Mouse (Mus musculus) right cerebral cortex, adult 18-20 months (tissue): ENCODE results near the gene Jpt2.
"Not testable (repeated sequence)": the region's sequence is repeated elsewhere in the genome, so short reads cannot be mapped to it uniquely, and the experiment has no call there.

Source experiments
- DNase-seq: peaks from one replicate; pipeline ENCODE4 v3.0.0; 2022; ENCODE audit warnings: mixed read lengths

The Jpt2 gene

DNA sequence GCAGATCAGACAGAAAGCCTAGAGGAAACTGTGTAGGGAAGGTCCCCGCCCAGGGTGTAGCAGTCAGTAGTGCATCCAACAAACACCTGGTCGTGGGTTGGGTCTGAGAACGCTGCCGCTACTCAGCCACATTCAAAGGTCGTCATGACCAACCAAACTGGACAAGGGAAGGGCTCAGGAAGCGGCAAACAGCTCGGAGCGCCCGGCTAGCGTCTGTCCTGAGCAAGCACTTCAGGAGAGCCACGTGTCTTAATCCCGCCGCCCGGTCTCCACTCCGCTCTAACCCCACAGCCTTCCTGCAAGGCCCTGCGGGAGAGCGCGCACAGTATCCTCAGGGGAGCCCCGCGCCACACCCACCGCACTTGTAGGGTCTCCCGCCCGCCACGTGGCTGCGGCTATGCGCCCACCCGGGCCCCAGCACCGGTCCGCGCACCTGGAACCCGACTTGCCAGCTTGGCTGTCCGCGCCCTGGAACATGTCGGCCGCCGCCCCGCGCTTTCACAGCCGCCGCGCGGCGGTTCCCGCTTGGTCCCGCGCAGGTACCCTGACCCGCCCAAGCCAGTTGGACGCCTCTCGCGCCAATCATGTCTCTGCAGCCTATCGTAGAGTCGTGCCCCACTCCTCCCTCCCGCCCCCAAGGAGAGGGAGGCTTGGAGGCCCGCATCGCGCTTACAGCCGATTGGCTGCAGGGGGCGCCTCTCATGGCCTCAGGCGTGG lies at the start of gene Jpt2:
Gene Jpt2, minus strand, starts transcription at position 555 of the 717 bp plus-strand sequence.
- DNase-seq: peak; percentile 98

DNA sequence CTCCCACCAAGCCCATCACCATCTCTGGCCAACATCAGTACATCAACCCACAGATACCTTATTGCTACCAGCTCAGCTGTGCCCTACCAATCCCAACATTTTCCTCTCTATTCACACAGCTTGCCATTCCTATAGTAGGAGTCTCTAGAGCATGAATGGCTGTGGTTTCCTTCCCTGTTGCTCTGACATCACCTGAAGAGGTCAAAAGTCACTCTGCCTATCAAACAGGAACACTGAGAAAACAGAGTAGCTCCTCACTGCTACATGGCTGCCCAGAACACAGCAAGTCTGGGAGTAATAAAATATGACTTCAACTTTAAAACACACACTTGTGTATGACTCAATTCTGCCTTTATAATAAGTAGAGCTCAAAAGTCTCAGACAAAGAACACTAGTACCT lies 47.0 kb upstream of the Jpt2 start:
- DNase-seq: no peak

DNA sequence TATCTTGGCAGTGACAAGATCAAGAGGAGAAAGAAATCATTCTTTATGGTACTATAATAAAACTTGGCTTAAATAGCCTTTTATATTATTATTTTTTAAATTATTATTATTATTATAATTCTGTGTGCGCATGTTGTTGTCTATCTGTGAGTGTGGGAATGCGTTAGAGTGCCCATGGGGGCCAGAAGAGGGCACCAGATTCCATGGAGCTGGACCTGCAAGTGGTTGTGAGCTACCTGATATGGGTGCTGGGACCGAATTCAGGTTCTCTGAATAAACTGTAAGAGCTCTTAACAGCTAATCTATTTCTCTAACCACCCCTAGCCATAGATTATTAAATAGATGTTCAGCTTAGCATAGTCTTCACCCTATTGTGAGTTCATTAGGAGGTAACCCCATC lies 44.6 kb upstream of the Jpt2 start:
- no peak for DNase-seq

DNA sequence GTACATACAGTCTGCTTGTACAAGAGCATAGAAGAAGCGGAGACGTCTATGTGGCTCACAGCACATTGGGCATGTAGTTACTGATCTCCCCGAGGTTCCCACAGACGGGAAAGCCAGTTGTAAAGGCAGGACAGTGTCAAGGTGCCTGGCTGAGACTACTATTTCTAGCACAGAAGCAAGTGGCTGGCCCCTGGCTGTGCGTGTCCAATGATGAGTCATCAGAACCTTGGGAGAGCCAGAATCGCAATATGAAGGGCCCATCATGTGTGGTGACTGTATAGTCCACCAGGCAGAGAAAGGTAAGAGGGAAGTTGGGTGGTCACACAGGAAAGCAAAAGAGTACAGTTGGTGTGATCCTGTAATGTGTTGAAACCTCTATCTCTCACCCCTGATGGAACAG lies 34.2 kb upstream of the Jpt2 start:
- DNase-seq: no peak

DNA sequence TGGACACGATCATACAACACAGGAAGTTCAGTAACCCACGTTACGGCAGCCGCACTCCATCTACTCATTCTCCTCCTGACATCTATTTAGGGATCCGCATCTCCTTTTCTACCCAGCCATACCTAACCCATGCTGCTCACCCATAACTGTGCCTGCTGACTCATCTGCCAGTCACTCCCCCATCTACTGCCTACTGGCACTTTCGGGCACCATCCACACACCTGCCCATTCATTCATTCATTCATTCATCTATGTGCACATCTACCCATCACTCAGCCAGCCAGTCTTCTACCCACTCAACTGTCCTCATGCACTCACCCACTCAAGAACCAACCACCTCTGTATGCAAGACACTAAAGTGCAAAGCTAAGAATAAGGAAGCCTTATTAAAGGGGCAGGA lies 26.7 kb upstream of the Jpt2 start:
- peak; percentile 58 for DNase-seq

DNA sequence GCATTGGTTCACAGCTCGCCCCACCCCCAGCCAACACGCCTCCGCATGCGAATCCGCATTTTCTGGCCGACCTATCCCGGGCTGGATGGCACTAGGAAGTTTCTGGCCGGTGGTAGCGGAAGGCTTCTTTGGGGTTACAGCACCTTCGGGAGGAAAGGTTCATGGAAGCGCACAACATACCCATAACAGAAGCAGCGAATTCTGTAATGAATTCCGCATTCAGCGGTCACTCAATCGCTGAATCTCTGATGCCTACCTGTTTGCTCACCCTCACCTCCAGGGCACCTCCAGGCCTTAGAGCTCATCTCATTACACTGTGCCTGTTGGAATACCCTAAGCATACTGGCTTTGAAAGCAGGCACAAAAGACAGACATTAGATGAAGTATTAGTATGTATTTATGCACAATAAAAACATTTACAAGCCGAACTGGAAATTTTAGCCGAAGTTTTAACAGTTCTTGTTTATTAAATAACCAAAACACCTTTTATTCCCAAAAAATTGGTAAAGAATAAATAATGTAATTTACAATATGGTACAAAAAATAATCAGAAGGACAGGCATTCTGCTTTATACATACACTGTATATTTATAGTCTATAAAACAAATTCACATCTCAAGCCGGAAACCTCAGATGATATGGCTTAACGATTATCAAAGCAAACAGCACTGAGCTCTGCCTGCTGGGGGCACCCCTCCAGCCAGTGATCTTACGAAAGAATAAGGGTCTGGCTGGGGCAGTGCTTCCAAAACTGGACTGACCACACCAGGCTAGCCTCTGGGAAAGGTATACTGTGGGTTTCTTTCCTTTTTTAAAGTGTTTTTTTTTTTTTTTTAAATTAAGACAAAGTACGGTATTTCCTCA lies 595 bp upstream of the Jpt2 start:
- no peak for DNase-seq

DNA sequence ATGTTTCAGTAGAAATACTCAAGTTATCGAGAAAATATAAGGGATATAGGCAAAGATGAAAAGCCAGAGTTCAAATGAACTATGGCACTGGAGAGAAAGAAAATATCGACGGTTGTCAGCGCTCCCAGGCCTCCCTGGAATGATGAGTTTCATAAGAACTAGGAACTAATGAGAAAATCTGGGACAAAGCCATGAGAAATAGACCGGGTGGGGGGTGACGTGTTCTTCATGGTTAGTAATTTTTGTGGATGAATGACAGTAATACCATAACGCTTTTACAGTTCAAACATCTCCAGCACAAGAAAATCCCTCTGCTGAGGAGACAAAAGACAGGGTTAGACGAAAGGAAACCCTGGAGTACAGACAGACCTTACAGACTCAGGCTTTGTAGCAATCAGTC lies 1.1 kb downstream of the Jpt2 start:
- DNase-seq: no peak

DNA sequence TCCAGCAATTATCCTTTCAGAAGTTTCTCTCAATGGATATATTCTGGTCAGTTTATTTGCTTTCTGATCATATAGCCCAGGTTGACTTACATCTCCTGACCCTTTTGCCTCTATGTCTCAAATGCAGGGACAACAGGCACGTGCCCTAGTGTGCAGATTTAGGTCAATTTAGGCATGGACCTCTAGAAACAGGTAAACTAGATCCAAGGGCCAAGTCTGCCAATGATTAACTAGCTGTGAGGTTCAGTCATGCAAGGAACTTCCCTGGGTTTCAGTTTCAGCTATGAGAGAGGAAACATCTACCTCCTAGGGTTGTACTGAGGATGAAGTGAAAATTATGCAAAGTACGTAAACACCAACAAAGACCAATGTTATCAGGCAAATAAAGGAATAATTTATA lies 7.2 kb downstream of the Jpt2 start:
- DNase-seq: no peak

DNA sequence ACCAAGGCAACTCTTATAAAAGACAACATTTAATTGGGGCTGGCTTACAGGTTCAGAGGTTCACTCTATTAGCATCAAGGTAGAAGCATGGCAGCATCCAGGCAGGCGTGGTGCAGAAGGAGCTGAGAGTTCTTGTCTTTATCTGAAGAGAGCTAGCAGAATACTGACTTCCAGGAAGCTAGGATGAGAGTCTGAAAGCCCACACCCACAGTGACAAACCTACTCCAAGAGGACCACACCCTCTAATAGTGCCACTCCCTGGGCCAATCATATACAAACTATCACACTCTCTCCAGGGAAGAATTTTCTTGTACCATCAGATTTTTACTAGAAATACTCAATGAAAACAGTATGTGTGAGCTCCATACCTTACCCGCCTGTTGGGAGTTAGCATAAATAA lies 9.8 kb downstream of the Jpt2 start:
- no peak for DNase-seq

DNA sequence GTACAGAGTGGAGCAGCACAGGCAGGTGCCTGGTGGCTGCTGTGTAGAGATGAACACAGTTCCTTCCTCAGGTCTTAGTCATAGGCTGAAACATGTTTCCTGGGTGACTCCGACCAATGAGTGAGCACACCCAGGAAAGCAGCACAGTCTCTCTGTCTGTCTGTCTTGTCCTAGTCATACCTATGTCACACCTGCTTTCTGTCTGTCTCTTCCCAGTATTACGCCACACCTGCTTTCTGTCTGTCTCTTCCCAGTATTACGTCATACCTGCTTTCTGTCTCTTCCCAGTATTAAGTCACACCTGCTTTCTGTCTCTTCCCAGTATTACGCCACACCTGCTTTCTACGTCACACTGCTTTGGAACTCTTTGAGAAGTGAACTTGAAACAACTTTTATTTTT lies 12.3 kb downstream of the Jpt2 start:
- DNase-seq: no peak

DNA sequence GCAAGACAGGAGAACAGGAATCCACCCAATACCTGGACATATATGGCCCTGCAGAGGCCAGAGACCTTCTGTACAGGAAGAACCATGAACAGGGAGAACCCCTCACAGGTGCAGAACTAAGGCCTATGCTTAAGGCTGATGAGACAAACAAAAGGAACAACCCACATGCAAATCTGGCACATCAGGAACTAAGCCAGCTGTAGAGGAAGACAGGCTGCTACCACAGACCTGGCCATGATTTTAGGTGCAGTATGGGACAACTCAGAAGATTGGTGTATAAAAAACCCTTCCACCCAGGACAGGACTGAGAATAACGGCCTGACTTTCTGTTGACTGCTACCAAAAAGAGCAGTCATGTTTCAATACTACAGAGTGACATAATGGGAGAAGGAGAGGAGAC lies 16.9 kb downstream of the Jpt2 start:
- not testable (repeated sequence) for DNase-seq

DNA sequence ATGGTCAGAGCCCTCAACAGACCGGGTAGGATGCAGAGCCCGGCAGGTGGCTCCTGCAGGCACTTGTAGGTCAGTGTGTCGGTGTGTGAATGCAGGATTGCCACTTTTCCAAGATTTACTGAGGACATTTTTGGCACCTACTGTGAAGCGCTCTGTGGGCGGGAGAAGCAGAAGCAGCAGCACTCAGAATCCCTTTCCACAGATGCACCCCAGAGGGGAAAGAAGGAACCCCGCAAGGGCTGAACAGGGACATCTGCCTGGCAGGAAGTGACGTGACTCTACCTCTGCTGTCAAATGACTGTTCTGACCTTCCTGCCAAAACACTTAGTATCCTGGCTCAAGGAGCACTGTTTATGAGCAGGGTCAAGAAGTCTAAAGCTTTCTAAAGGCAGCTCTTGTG lies 17.5 kb downstream of the Jpt2 start:
- peak; percentile 80 for DNase-seq

DNA sequence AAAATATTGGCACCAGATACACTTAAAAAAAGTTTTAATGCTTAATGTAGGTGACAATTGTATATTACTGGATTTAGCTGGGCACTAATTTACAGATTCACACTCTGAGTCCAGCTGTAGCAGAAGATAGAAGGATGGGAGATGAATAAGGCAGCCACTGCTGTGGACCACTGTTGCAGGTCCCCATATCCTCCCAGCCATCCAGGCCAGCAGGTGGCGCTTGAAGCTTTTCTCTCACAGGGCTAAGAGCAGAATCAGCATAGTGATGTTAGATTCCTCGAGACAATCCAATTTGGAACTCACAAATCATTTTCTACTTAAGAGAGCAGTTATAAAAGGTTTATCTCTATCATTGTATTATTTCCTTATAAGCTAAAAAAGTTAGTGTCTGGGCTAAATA lies 18.0 kb downstream of the Jpt2 start:
- peak; percentile 20 for DNase-seq

DNA sequence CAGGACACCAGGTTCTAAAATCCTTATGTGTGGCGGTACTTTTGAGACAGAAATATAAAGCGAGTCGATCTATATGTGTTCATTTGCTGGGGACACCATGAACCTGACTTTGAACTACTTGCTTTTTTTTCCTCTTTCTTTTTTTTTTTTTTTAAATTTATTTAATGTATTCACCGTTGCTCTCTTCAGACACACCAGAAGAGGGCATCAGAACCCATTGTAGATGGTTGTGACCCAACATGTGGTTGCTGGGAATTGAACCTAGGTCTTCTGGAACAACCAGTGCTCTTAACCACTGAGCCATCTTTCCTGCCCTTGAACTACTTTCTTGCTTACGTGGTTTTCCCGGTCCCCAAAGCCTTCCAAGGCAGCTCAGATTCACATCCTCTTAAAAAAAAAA lies 23.2 kb downstream of the Jpt2 start:
- DNase-seq: no peak

DNA sequence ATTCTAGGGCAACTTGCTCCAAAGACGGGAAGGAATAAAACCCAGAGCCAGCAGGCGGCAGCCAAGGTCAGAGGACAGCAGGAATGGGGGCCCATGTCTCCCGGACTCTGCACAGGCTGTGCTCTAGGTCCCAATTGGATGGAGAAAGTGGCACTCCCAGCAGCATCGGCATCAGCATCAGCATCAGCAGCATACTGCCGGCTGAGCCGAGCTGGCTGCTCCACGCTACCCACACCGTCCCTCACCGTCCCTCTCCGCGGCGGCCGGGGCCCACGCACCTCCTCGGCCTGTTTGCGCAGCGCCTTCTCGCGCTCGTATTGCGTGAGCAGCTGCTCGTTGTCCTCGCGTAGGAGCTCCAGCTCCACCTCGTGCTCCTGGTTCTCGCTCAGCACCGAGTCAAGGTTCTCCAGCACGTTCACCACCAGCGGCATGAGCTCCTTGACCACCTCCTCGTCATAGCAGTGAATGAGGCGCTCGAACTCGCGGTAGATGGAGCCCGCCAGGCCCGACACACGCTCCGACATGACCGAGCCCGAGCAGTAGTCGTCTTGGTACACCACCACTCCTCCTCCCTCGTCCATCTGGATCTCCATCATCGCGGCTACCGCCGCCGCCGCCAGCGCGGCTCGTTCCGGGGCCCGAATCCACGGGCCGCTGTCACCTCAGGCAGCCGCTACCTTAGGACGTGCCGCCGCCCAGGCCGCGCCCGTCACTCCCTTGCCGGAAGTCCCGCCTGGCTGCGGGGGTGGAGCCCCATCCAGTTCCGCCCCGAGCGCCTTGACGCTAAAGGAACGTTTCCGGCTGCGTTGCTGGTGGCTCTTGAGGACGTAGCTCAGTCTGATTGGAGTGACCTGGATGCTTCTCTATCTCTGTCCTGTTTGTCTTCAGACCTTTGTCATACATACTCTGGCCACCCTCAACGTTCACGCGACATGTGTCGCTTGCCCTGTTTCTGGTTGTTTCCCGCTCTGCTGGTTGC lies 23.9 kb downstream of the Jpt2 start, which contains the start of gene Mapk8ip3:
Gene Mapk8ip3, minus strand, starts transcription at position 719 of the 979 bp plus-strand sequence.
- peak; percentile 98 for DNase-seq

DNA sequence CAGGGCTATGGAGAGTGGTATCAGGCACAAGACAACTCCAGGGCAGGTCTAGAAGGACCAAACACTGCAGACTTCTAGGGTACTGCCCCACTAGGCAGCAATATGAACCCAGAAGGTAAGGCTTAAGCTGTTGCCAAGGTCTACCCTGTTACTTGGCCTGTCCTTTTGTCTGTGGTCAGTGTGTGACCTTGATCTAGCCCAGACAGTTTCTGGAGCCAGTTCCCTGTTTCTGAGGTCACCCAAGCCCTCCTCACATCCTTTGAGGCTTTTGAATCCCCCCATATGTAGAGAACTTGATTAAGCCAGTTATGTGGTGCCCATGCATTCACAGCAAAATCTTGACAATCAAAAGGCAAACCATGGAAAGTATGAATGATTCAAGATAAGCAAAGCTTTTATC lies 24.8 kb downstream of the Jpt2 start:
- no peak for DNase-seq

DNA sequence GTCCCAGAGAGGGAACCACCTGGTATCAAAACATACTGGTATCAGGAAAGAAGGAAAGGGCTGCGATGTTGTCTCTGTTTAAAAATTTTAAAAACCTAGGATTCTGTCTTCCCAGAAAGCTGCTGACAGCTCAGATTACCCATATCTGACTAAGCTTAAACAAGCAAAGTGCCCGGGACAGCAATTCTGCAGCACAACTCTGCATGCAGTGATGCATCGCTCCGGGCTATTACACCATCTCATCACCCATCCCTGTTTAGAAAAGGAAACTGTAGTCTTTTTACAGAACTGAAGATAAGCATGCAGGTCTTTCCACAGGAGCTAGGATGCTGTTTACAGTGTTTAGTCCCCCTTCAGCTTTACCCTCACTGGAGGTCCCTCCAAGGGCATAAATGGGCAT lies 25.6 kb downstream of the Jpt2 start:
- DNase-seq: no peak

DNA sequence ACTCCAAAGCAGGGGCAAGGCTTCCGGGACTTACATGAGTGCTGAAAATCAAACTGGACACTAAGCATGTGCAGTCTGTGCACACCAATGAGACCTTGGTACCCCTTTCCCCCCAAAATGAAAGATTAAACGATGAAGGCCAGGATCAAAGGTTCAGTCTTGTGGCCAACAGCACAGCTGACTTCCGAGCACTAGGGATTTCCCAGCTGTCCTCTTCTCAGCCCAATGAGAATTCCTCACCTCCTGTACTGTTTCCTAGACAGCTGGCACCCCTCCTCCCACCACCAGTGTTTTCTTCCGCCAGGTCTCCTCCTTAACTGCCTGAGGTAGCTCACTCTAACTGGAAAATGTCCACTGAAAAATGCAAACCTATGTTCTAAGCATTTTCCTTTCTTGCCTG lies 27.3 kb downstream of the Jpt2 start:
- DNase-seq: no peak

DNA sequence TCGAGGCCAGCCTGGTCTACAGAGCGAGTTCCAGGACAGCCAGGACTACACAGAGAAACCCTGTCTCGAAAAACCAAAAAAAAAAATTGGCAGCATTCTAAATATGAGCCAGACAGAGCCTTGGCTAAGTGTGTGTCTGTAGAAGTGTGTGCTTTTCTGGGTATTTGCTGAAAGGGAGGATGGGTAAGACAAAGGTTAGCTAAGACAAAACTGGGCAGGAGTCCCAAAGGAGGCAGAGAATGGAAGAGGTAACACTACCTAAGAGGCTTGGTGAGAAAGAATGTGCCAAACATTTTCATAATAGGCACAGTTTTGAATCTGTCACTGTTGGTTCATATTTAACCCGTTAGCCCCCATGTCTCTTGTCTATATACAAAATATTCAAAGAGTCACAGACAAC lies 28.1 kb downstream of the Jpt2 start:
- DNase-seq: no peak

DNA sequence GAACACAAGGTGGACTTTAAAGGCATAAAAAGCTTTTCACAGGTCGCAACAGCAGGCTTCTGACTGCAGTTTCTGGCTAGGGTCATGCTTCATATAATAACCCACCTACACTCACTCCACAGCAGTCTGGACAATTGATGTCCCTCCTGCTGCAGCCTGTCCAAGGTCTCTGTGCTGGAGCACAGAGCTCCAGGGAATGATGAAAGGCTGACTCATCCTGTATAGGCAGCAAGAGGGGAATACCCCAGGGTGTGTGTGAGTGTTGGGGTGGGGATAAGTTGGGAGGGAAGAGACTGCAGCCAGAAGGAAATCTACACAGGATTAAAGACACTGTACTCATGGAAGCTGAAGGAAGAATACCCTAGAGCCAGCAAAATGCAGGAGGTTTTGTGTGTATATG lies 31.0 kb downstream of the Jpt2 start:
- no peak for DNase-seq

DNA sequence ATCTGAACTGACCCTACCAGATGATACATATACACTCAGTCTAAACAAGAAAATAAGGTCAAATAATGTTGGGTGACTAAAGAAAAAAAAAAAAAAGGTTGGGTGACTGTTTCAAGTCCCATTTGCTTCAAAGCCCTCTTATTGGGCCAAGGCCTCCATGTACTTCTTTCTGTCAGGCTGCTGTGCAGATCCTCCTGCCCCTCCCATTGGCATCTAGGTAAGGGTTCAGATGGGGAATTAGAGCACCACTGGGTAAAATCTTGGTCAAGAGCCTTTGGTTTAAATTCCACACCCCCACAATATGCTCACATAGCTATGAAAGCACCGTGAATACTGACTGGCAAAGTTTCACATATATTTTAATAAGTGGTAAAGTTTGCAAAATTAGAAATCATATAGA lies 37.2 kb downstream of the Jpt2 start:
- no peak for DNase-seq

DNA sequence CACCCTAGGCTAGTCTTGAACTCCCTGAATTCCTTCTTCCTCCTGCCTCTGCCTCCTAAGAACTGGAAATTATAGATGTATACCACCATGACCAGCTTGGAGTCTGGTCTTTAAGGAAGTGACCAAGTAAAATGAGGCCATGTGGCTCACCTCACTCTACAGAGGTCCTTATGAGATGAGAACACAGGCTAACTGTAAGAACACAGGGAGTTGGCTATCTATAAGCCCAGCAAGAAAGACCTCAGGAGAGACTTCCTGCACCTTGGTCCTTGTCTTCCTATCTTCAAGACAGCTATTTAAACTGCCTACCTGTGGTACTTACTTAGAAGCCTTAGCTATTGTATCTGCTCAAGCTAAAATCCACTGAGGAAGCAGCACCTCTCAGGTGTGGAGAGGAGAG lies 46.5 kb downstream of the Jpt2 start:
- no peak for DNase-seq

DNA sequence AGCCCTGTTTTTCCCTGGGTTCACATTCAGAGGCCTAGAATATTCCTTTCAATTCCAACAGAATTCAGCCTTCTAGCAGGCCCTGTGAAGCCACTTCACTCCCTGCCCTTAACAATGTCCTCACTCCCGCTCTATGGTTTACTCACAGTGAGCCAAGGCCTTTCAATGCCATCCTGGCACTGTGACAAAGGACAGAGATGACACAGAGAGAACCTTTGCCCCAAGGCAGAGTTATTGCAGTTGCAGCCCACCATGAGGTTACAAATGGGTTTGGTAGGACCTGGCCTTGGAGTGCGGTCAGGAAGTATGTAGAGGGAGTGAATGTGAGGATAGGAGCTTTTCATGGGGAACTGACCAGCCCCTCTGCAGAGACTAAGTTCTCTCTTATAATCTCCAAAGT lies 52.9 kb downstream of the Jpt2 start:
- no peak for DNase-seq
